Mouse (Mus musculus) midbrain, embryonic 11.5 days (tissue): ENCODE measurements around the gene Ctse. TPM values are rescaled to one million over a fixed set of nuclear protein-coding genes. Genes with fewer than 3 reads are reported as not detected.

ENCODE experiments used
- ATAC-seq: fragments of 200-750 bp; cut with Nextera tagmentation; 2 replicates; pipeline ENCODE4 v1.8.0; 2017; ENCODE audit warnings: moderate TSS enrichment, moderate library complexity; ENCODE audit not compliant: low FRiP score
- DNase-seq: peaks from one replicate; pipeline ENCODE4 v3.0.0; 2015; ENCODE audit warnings: low spot score; ENCODE audit errors: missing footprints
- H3K27ac ChIP-seq: fragments of 300-500 bp; sonication (generic); 2 replicates; pipeline ENCODE4 v1.5.1; 2014; ENCODE audit warnings: low read depth, low read length
- H3K27me3 ChIP-seq: fragments of 300-500 bp; sonication (generic); 2 replicates; pipeline ENCODE4 v1.6.1; 2014; ENCODE audit warnings: mild to moderate bottlenecking, low read length, moderate library complexity, mixed read lengths; ENCODE audit not compliant: control insufficient read depth, insufficient read depth
- H3K36me3 ChIP-seq: fragments of 300-500 bp; sonication (generic); 2 replicates; pipeline ENCODE4 v1.6.1; 2014; ENCODE audit warnings: mild to moderate bottlenecking, low read length, moderate library complexity, mixed read lengths; ENCODE audit not compliant: control insufficient read depth, insufficient read depth
- H3K4me1 ChIP-seq: fragments of 300-500 bp; sonication (generic); 2 replicates; pipeline ENCODE4 v1.6.1; 2014; ENCODE audit warnings: low read length; ENCODE audit not compliant: control insufficient read depth, insufficient read depth
- H3K4me2 ChIP-seq: fragments of 300-500 bp; sonication (generic); 2 replicates; pipeline ENCODE4 v1.6.1; 2014; ENCODE audit warnings: mild to moderate bottlenecking, moderate library complexity
- H3K4me3 ChIP-seq: fragments of 300-500 bp; sonication (generic); 2 replicates; pipeline ENCODE4 v1.5.1; 2014; ENCODE audit warnings: low read depth, low read length
- H3K9ac ChIP-seq: fragments of 300-500 bp; sonication (generic); 2 replicates; pipeline ENCODE4 v1.6.1; 2014; ENCODE audit warnings: low read length
- H3K9me3 ChIP-seq: fragments of 300-500 bp; sonication (generic); 2 replicates; pipeline ENCODE4 v1.6.1; 2016; ENCODE audit warnings: low read length; ENCODE audit not compliant: control insufficient read depth
- WGBS: fragments of 180-500 bp; shearing (Covaris S2); extraction: QIAGEN DNeasy Blood & Tissue Kit; methylation state at CpG from one replicate; pipeline ENCODE4 v1.1.7; 2014; 5-methylcytosine and 5-hydroxymethylcytosine counted together
- polyA plus RNA-seq: library from polyadenylated mRNA; unstranded; fragments of >200 nt; fragmentation: Nextera tagmentation; extraction: Ambion mirVana; gene quantifications from 2 replicates; pipeline ENCODE4 v1.2.1, GENCODE M21; 2014

The Ctse gene
- polyA plus RNA-seq, 1 experiment from 2014 or later: 0.31 TPM

DNA sequence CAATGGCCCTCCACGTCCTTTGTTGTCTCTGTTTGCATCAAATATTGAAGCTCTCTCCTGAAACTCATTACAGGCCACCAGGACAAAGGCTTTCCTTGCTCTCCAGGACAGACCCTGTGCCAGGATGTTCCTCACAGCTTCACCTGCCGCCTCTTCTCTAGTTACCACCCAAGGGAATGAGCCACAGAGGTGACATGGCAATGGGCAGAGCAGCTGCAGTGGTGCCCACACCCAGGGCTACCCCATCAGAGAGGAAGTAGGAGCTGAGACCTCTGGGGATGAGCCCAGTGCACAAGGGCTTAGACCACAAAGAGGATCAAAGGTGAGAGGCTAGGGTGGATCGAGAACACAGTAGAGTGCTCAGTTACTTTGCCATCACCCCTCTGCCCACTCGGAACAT, 85.4 kb downstream of the Ctse start:
- Histone ChIP-seq H3K4me3 (no peak overlapping the region), H3K36me3 (no peaks in the 10 kb centered on the region), H3K4me2 (no peak overlapping the region), H3K9ac (no peak overlapping the region), H3K9me3 (no peaks in the 10 kb centered on the region), H3K27ac (no peak overlapping the region), H3K27me3 (no peaks in the 10 kb centered on the region), H3K4me1 (peaks cover 11% of the 10 kb centered on the region)
- no peak for DNase-seq
- 44% methylated on average over 4 of the region's 4 CpGs for WGBS
- peak; percentile 42; the same call in 1 of the 2 replicates for ATAC-seq

Other genes starting within 250 kb of the Ctse start
- gene Srgap2, start 111.0 kb upstream of the Ctse start, polyA plus RNA-seq: 16.4 and 19.3 TPM in 2 replicates
- gene Fam72a, start 110.4 kb upstream of the Ctse start, polyA plus RNA-seq: 4.5 and 4.7 TPM in 2 replicates
- gene Avpr1b, start 39.1 kb upstream of the Ctse start, polyA plus RNA-seq: not detected in 2 replicates
- gene Rab7b, start 50.4 kb downstream of the Ctse start, polyA plus RNA-seq: 1.0 and 1.3 TPM in 2 replicates
- gene Slc26a9, start 105.7 kb downstream of the Ctse start, polyA plus RNA-seq: not detected in 2 replicates
- gene Pm20d1, start 159.1 kb downstream of the Ctse start, polyA plus RNA-seq: 0.82 and 1.5 TPM in 2 replicates
- 10.0 and 11.4 TPM in 2 replicates for gene Slc41a1, start 189.2 kb downstream of the Ctse start, polyA plus RNA-seq
- 12.5 and 15.0 TPM in 2 replicates for gene Rab29, start 228.9 kb downstream of the Ctse start, polyA plus RNA-seq